Mouse (Mus musculus) cerebellum, adult 11 months (tissue): ENCODE results near the gene Dph2.

Source experiments
- DNase-seq: peaks from one replicate; pipeline ENCODE4 v3.0.0; 2022

Dph2 gene

GRCm38 (mm10) chr4:117891738-117892161, at the start of gene Dph2:
TSS of gene Dph2 (minus strand) at chr4:117892032.
- peak; percentile 82 for DNase-seq

GRCm38 (mm10) chr4:117936964-117937363, 45.1 kb upstream of the Dph2 start:
- DNase-seq = no peak

- no peak for DNase-seq
Observed at GRCm38 (mm10) chr4:117934081-117934480, 42.2 kb upstream of the Dph2 start.

- no peak for DNase-seq
Observed at GRCm38 (mm10) chr4:117933248-117933647, 41.4 kb upstream of the Dph2 start.

GRCm38 (mm10) chr4:117929391-117929881, 37.6 kb upstream of the Dph2 start, which contains the start of gene Artn:
TSS of gene Artn (minus strand) at chr4:117929763.
- DNase-seq = no peak

GRCm38 (mm10) chr4:117928699-117929241, 36.9 kb upstream of the Dph2 start:
- no peak for DNase-seq

GRCm38 (mm10) chr4:117928234-117928633, 36.4 kb upstream of the Dph2 start:
- DNase-seq = no peak

GRCm38 (mm10) chr4:117926545-117927482, 35.0 kb upstream of the Dph2 start:
- peak; percentile 41 for DNase-seq

GRCm38 (mm10) chr4:117924916-117925315, 33.1 kb upstream of the Dph2 start:
- DNase-seq = no peak

- no peak for DNase-seq
Observed at GRCm38 (mm10) chr4:117923450-117923849, 31.6 kb upstream of the Dph2 start.

- no peak for DNase-seq
Observed at GRCm38 (mm10) chr4:117921358-117921757, 29.5 kb upstream of the Dph2 start.

GRCm38 (mm10) chr4:117918762-117919161, 26.9 kb upstream of the Dph2 start:
- DNase-seq = no peak

GRCm38 (mm10) chr4:117918261-117918660, 26.4 kb upstream of the Dph2 start:
- DNase-seq = no peak

GRCm38 (mm10) chr4:117917847-117918246, 26.0 kb upstream of the Dph2 start:
- DNase-seq = no peak

- DNase-seq = no peak
Observed at GRCm38 (mm10) chr4:117917402-117917801, 25.6 kb upstream of the Dph2 start.

GRCm38 (mm10) chr4:117916386-117916785, 24.6 kb upstream of the Dph2 start:
- DNase-seq = no peak

GRCm38 (mm10) chr4:117915489-117916105, 23.8 kb upstream of the Dph2 start:
- DNase-seq = no peak

- DNase-seq = peak; percentile 89
Observed at GRCm38 (mm10) chr4:117914591-117915442, 23.0 kb upstream of the Dph2 start, which contains the start of gene Ipo13. TSS of gene Ipo13 (minus strand) at chr4:117914999.

- peak; percentile 66 for DNase-seq
Observed at GRCm38 (mm10) chr4:117914031-117914430, 22.2 kb upstream of the Dph2 start.

GRCm38 (mm10) chr4:117913421-117913820, 21.6 kb upstream of the Dph2 start:
- peak; percentile 83 for DNase-seq

- DNase-seq = no peak
Observed at GRCm38 (mm10) chr4:117912685-117913273, 20.9 kb upstream of the Dph2 start.

- DNase-seq = peak; percentile 62
Observed at GRCm38 (mm10) chr4:117912131-117912561, 20.3 kb upstream of the Dph2 start.
